Comparison of ENCODE assay signal across 19 mouse cellular contexts in genomic region chr10:43619939-43620338, GRCm38 (mm10). TPM values are rescaled to one million over a fixed set of nuclear protein-coding genes. Genes with fewer than 3 reads are reported as not detected.
A peak's percentile ranks its signal among the peaks of the same experiment; 100 is the strongest.
DNase-seq lines count a peak whose midpoint lies in the region; ATAC-seq lines count a peak whose summit lies in the region.
"Had no signal": no experiment of that assay in that cellular context is flagged by ENCODE, and none has a peak within 500 bp of the region (broad histone marks: within the 10 kb centered on the region; RNA-seq: fewer than 3 reads in every experiment).

No protein-coding gene starts in this region.

- H3K4me1 ChIP-seq in hindbrain, embryonic 15.5 days (replicated peaks), result peaks cover 16% of the 10 kb centered on the region
- H3K4me1 ChIP-seq in hindbrain, embryonic 16.5 days (ENCODE audit: control insufficient read depth, insufficient read depth, low read depth, low read length), result peaks cover 3% of the 10 kb centered on the region; the same call in 1 of the 2 replicates
- H3K4me1 ChIP-seq in limb, embryonic 10.5 days, result peaks cover 52% of the 10 kb centered on the region
- H3K4me1 ChIP-seq in liver, embryonic 11.5 days (replicated peaks; ENCODE audit: control insufficient read depth, insufficient read depth, low read length), result no peaks in the 10 kb centered on the region
- H3K4me1 ChIP-seq in midbrain, embryonic 16.5 days (ENCODE audit: control insufficient read depth, insufficient read depth, low read length), result peaks cover 21% of the 10 kb centered on the region
- H3K4me1 ChIP-seq: heart, embryonic 10.5 days had no signal

- H3K4me2 ChIP-seq in hindbrain, embryonic 15.5 days, result no peak overlapping the region
- no peak overlapping the region for H3K4me2 ChIP-seq in hindbrain, embryonic 16.5 days (ENCODE audit: low read length)
- no peak overlapping the region for H3K4me2 ChIP-seq in liver, embryonic 11.5 days
- H3K4me2 ChIP-seq in midbrain, embryonic 16.5 days (ENCODE audit: low read length), result no peak overlapping the region

- no peak for DNase-seq in limb, embryonic 10.5 days (ENCODE audit: low spot score)
- no peak for DNase-seq in liver, embryonic 11.5 days (ENCODE audit: low spot score)
- no peak for DNase-seq in urinary bladder, postnatal 4 days (ENCODE audit: low spot score in 2 of 2)
- DNase-seq in heart, postnatal 25 days (ENCODE audit: low spot score), result no peak
- DNase-seq: cerebellum, adult 18-20 months; cerebellum, postnatal 25 days; gastrocnemius, postnatal 36 days; kidney, postnatal 4 days; lung, embryonic 14.5 days; right cerebral cortex, postnatal 25 days; thymus, adult 18-20 months had no signal

- ATAC-seq in hindbrain, embryonic 15.5 days (ENCODE audit: low FRiP score, low read depth), result no peak
- ATAC-seq in hindbrain, embryonic 16.5 days, result no peak
- peak; percentile 49; the same call in 1 of the 2 replicates for ATAC-seq in liver, embryonic 11.5 days (replicated peaks; ENCODE audit: low FRiP score)
- ATAC-seq in midbrain, embryonic 16.5 days, result no peak
- ATAC-seq: intestine, embryonic 16.5 days had no signal

- intact Hi-C loops in heart, postnatal 25 days (cut with DNase I), result no loop called here

- H3K4me3 ChIP-seq in hindbrain, embryonic 15.5 days, result no peak overlapping the region
- no peak overlapping the region for H3K4me3 ChIP-seq in hindbrain, embryonic 16.5 days (ENCODE audit: low read length)
- H3K4me3 ChIP-seq in limb, embryonic 10.5 days, result no peak overlapping the region
- H3K4me3 ChIP-seq in liver, embryonic 11.5 days (ENCODE audit: low read depth, low read length), result no peak overlapping the region
- H3K4me3 ChIP-seq in midbrain, embryonic 16.5 days (ENCODE audit: low read depth, low read length), result no peak overlapping the region
- H3K4me3 ChIP-seq: embryonic facial prominence, embryonic 15.5 days; heart, embryonic 10.5 days; myocyte; stomach, embryonic 15.5 days had no signal

- no peak overlapping the region for H3K9ac ChIP-seq in hindbrain, embryonic 15.5 days
- H3K9ac ChIP-seq in hindbrain, embryonic 16.5 days (ENCODE audit: low read depth, low read length), result no peak overlapping the region
- no peak overlapping the region; the same call in 1 of the 2 replicates for H3K9ac ChIP-seq in liver, embryonic 11.5 days (ENCODE audit: low read depth, low read length)
- H3K9ac ChIP-seq in midbrain, embryonic 16.5 days (ENCODE audit: low read depth, low read length), result no peak overlapping the region
- H3K9ac ChIP-seq: embryonic facial prominence, embryonic 15.5 days; lung, embryonic 14.5 days; stomach, embryonic 15.5 days had no signal

- no peaks in the 10 kb centered on the region for H3K9me3 ChIP-seq in hindbrain, embryonic 15.5 days
- H3K9me3 ChIP-seq in hindbrain, embryonic 16.5 days (ENCODE audit: control insufficient read depth, low read length), result no peaks in the 10 kb centered on the region
- no peaks in the 10 kb centered on the region for H3K9me3 ChIP-seq in limb, embryonic 10.5 days (replicated peaks)
- H3K9me3 ChIP-seq in liver, embryonic 11.5 days (ENCODE audit: control insufficient read depth, low read length), result no peaks in the 10 kb centered on the region
- no peaks in the 10 kb centered on the region for H3K9me3 ChIP-seq in midbrain, embryonic 16.5 days (replicated peaks; ENCODE audit: control insufficient read depth, low read length, poor library complexity, severe bottlenecking)
- H3K9me3 ChIP-seq: embryonic facial prominence, embryonic 15.5 days; heart, embryonic 10.5 days; stomach, embryonic 15.5 days had no signal

- 75% methylated on average over 2 of the region's 2 CpGs for WGBS in hindbrain, embryonic 15.5 days
- 80% methylated on average over 2 of the region's 2 CpGs for WGBS in hindbrain, embryonic 16.5 days
- 91% methylated on average over 2 of the region's 2 CpGs for WGBS in limb, embryonic 10.5 days
- 69% methylated on average over 2 of the region's 2 CpGs for WGBS in liver, embryonic 11.5 days
- WGBS in midbrain, embryonic 16.5 days, result 79% methylated on average over 2 of the region's 2 CpGs

- H3K27ac ChIP-seq in hindbrain, embryonic 15.5 days (replicated peaks), result peak overlapping the region; percentile 71
- H3K27ac ChIP-seq in hindbrain, embryonic 16.5 days (ENCODE audit: low read depth, low read length), result no peak overlapping the region
- H3K27ac ChIP-seq in limb, embryonic 10.5 days, result peak overlapping the region; percentile 85; the same call in 1 of the 2 replicates
- H3K27ac ChIP-seq in liver, embryonic 11.5 days (ENCODE audit: low read depth, low read length), result no peak overlapping the region
- peak overlapping the region; percentile 72 for H3K27ac ChIP-seq in midbrain, embryonic 16.5 days (ENCODE audit: low read length)
- H3K27ac ChIP-seq: embryonic facial prominence, embryonic 15.5 days; heart, embryonic 10.5 days; stomach, embryonic 15.5 days had no signal

- no peaks in the 10 kb centered on the region for H3K36me3 ChIP-seq in hindbrain, embryonic 15.5 days
- no peaks in the 10 kb centered on the region for H3K36me3 ChIP-seq in hindbrain, embryonic 16.5 days (ENCODE audit: control insufficient read depth, insufficient read depth, low read length)
- H3K36me3 ChIP-seq in limb, embryonic 10.5 days, result no peaks in the 10 kb centered on the region
- H3K36me3 ChIP-seq in liver, embryonic 11.5 days (ENCODE audit: control insufficient read depth, insufficient read depth, low read length), result no peaks in the 10 kb centered on the region
- no peaks in the 10 kb centered on the region for H3K36me3 ChIP-seq in midbrain, embryonic 16.5 days (ENCODE audit: control insufficient read depth, insufficient read depth, low read length)
- H3K36me3 ChIP-seq: embryonic facial prominence, embryonic 15.5 days; heart, embryonic 10.5 days; stomach, embryonic 15.5 days had no signal

- H3K27me3 ChIP-seq in hindbrain, embryonic 15.5 days, result no peaks in the 10 kb centered on the region
- no peaks in the 10 kb centered on the region for H3K27me3 ChIP-seq in hindbrain, embryonic 16.5 days (replicated peaks; ENCODE audit: control insufficient read depth, insufficient read depth, low read length)
- H3K27me3 ChIP-seq in limb, embryonic 10.5 days (ENCODE audit: low read depth, poor library complexity, severe bottlenecking), result no peaks in the 10 kb centered on the region
- H3K27me3 ChIP-seq in liver, embryonic 11.5 days (replicated peaks; ENCODE audit: control insufficient read depth, insufficient read depth, low read length), result no peaks in the 10 kb centered on the region
- no peaks in the 10 kb centered on the region for H3K27me3 ChIP-seq in midbrain, embryonic 16.5 days (ENCODE audit: control insufficient read depth, insufficient read depth, low read depth, low read length)
- H3K27me3 ChIP-seq: embryonic facial prominence, embryonic 15.5 days; stomach, embryonic 15.5 days had no signal

RNA-seq across cellular contexts. Expression of gene Cd24a, which starts 41.9 kb away (rescaled TPM):
- polyA plus RNA-seq in hindbrain, embryonic 15.5 days (2015; fragmentation: Nextera tagmentation; extraction: Ambion mirVana), result 685 and 698 TPM in 2 replicates
- 546 and 598 TPM in 2 replicates for polyA plus RNA-seq in hindbrain, embryonic 16.5 days (2015; fragmentation: Nextera tagmentation; extraction: Ambion mirVana)
- 568 and 623 TPM in 2 replicates for polyA plus RNA-seq in limb, embryonic 10.5 days (2016; fragmentation: Nextera tagmentation; extraction: Ambion mirVana)
- polyA plus RNA-seq in liver, embryonic 11.5 days (2014; fragmentation: Nextera tagmentation; extraction: Ambion mirVana), result 420 and 459 TPM in 2 replicates
- 660 and 780 TPM in 2 replicates for polyA plus RNA-seq in midbrain, embryonic 16.5 days (2015; fragmentation: Nextera tagmentation; extraction: Ambion mirVana)
- total RNA-seq in heart, postnatal 25 days (2021), result 10 to 100 TPM in 1 of 2 experiments, 1 to 10 TPM in 1; 8.0 to 14.3 TPM

Comparison
In these comparisons a context has a peak if more than half of its experiments do, and no peak if none do; other contexts are left out.
1. H3K27ac ChIP-seq: peak in hindbrain, embryonic 15.5 days (single experiment), limb, embryonic 10.5 days (single experiment) and midbrain, embryonic 16.5 days (single experiment); none in hindbrain, embryonic 16.5 days (single experiment) and liver, embryonic 11.5 days (single experiment).